Mouse (Mus musculus) bone marrow macrophage, adult 2 months (primary cell): ENCODE measurements around the gene Rpap3.

Source experiments
- CTCF ChIP-seq: IDR thresholded peaks from 2 replicates; pipeline ENCODE4 v1.5.1; 2012; ENCODE audit warnings: low read depth, mild to moderate bottlenecking, low read length, moderate library complexity
- POLR2A ChIP-seq: IDR thresholded peaks from 2 replicates; pipeline ENCODE4 v1.6.1; 2012; ENCODE audit warnings: mild to moderate bottlenecking, low read depth, low read length, borderline replicate concordance

- no peak for TF ChIP-seq POLR2A
- TF ChIP-seq CTCF: no peak
Observed at GRCm38 (mm10) chr15:97646426-97646825, 59.2 kb downstream of the Rpap3 start.
